Mouse (Mus musculus) megakaryocyte, embryonic 14.5 days (primary cell): Measurements from ENCODE around the gene Mrps35. TPM values are rescaled to one million over a fixed set of nuclear protein-coding genes. Genes with fewer than 3 reads are reported as not detected.

ENCODE experiments used
- H3K27me3 ChIP-seq: replicated peaks from 2 replicates; pipeline ENCODE3; 2012; ENCODE audit warnings: inconsistent platforms
- H3K36me3 ChIP-seq: replicated peaks from 2 replicates; pipeline ENCODE3; 2012; ENCODE audit warnings: low read length, inconsistent platforms, mixed read lengths
- H3K4me1 ChIP-seq: 2 replicates; pipeline ENCODE4 v1.6.1; 2012; ENCODE audit warnings: inconsistent platforms
- H3K4me3 ChIP-seq: replicated peaks from 2 replicates; pipeline ENCODE3; 2012; ENCODE audit warnings: moderate library complexity, mild to moderate bottlenecking, inconsistent platforms
- H3K9me3 ChIP-seq: 2 replicates; pipeline ENCODE4 v1.6.1; 2012; ENCODE audit warnings: inconsistent platforms
- FLI1 ChIP-seq: IDR thresholded peaks from 2 replicates; pipeline ENCODE4 v1.6.1; 2012; ENCODE audit warnings: low read length, inconsistent platforms, mixed read lengths
- GATA1 ChIP-seq: IDR thresholded peaks from 3 replicates; pipeline ENCODE4 v1.6.1; 2012; ENCODE audit warnings: mixed read lengths, low read length, inconsistent platforms, borderline replicate concordance
- polyA plus RNA-seq: library from polyadenylated mRNA; stranded (reverse); fragments of >175 nt; gene quantifications from 2 replicates; pipeline ENCODE4 v1.2.3, GENCODE M21; 2012; ENCODE audit warnings: low replicate concordance; ENCODE audit not compliant: insufficient read depth

Mrps35 gene
- polyA plus RNA-seq, 1 experiment = 7.0 TPM

DNA sequence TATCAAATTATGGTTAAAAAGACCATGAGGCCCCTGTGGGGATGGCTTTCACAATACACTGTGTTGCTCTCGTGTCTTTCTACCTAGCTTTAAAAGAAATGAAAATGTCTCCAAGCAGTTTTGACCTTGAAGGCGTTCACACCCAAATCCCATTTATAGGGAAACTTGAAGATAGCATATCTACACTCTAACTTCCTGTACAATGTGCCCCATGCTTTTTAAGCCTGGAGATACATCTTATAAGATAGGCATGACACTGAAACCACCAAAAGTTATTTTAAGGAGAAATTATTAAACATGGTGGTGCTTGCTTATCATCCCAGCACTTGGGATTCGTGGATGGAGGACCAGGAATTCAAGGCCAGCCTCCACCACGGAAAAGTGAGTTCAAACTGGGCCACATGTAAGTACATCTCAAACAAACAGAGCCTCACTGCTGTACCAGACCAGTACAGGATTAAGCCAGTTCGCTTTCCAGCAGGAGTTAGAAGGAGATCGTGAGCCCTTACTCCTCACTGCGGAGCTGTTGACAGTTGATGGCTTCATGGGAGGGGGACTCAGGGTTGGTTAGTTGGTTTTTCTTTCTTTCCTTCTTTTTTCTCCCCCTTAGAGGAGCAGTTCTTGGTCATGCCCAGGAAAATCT lies 43.0 kb downstream of the Mrps35 start:
- TF ChIP-seq GATA1 (no peak), FLI1 (no peak)

DNA sequence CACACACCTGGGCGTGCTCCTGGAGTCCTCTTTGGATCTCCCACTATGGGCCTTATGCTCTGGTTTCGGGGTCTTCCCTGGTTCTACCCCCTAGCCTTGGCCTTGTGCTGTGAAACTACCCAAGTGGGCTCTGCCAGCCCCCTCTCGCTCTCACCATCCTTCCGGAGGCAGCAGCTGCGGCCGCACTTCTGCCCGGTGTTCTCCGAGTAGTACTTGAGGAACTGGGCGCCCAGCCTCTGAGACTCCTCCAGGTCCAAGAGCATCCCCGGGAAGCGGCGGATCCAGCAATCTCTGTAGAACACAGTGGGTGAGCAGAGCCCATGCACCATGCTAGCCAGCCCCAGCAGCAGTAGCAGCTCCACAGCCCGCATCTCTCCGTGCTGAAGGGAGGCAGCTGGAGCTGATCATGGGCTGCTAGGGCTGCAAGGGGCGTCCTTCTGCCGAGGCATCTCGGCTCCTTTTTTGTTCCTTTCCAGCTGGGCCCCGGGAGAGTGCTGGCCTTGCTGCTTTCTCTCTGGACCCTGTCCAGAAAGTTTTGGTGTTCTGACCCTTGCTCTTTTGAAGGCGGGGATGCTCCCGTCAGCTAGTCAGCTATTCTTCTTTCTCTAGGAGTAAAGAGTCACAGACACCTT lies 44.1 kb downstream of the Mrps35 start, which contains the start of gene Mansc4:
Gene Mansc4 (minus strand): TSS at position 439 of the 632 bp plus-strand sequence.
- no peaks in the 10 kb centered on the region for H3K27me3 ChIP-seq
- no peak within 1 kb of the TSS for H3K4me3 ChIP-seq
- H3K36me3 ChIP-seq = no peaks in the 10 kb centered on the region
- TF ChIP-seq FLI1 = no peak
- no peak for TF ChIP-seq GATA1
- H3K9me3 ChIP-seq = no peaks in the 10 kb centered on the region
- peaks cover 24% of the 10 kb centered on the region for H3K4me1 ChIP-seq

More for the DNA sequence above, 43.0 kb downstream of the Mrps35 start:
- Histone ChIP-seq H3K36me3 (peaks cover 4% of the 10 kb centered on the region), H3K9me3 (no peaks in the 10 kb centered on the region), H3K4me1 (peaks cover 16% of the 10 kb centered on the region), H3K4me3 (no peak overlapping the region), H3K27me3 (no peaks in the 10 kb centered on the region)

DNA sequence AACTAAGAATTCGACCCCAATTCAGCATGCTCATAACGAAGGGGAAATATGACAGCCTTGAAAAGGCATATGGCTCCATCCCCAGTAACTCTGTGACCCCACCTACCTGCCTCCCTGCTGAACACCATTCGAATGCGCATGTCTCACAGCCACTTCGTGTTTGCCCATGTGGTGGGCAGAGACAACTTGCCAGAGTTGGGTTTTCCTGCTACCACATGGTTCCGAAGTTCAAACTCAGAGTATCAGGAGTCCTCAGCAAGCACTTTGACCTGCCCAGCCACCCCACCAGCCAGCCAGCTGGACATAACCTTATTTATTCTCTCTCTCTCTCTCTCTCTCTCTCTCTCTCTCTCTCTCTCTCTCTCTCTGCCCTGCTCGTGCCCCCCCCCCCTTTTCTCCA lies 45.2 kb downstream of the Mrps35 start:
- no peaks in the 10 kb centered on the region for H3K9me3 ChIP-seq
- no peaks in the 10 kb centered on the region for H3K27me3 ChIP-seq
- TF ChIP-seq FLI1 (no peak), GATA1 (no peak)
- H3K4me1 ChIP-seq = peaks cover 34% of the 10 kb centered on the region
- H3K4me3 ChIP-seq = no peak overlapping the region
- H3K36me3 ChIP-seq = no peaks in the 10 kb centered on the region

DNA sequence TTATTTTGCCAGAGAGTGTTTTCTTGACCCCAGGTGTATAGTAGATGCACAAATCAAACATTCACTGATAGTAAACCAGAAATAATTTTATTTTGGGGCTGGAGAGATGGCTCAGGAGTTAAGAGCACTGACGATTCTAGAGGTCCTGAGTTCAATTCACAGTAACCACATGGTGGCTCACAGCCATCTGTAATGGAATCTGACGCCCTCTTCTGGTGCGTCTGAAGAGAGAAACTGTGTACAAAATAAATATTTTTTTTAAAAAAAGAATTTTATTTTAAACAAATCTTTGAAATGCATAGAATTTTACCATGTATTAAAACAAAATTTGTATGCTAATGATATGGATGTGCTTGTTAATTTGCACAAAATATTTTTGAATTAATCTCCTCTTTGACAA lies 46.0 kb downstream of the Mrps35 start:
- peaks cover 40% of the 10 kb centered on the region for H3K4me1 ChIP-seq
- no peaks in the 10 kb centered on the region for H3K27me3 ChIP-seq
- peaks cover 4% of the 10 kb centered on the region for H3K36me3 ChIP-seq
- TF ChIP-seq FLI1 = no peak
- no peak for TF ChIP-seq GATA1
- H3K9me3 ChIP-seq = no peaks in the 10 kb centered on the region
- no peak overlapping the region for H3K4me3 ChIP-seq

DNA sequence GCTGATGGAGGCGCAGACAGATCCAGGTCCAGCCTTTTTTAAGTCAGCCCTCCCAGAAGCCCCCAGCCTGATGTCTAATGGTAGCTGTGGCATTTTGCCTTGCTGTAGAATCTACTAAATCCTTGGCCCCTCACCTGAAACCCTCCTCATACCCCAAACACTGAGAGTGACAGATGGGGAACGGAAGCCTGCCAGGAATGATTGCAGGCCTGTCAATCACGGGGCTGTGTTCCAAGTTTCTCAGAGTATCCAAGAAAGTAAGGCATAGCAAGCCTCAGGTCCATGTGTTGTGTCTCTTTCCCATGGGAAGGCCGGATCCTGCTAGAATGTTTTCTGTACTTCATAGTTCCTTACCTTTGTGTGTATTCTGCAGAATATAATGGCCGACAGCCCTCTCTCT lies 47.6 kb downstream of the Mrps35 start:
- Histone ChIP-seq H3K9me3 (no peaks in the 10 kb centered on the region), H3K4me3 (peak overlapping the region; percentile 94), H3K27me3 (no peaks in the 10 kb centered on the region), H3K4me1 (peaks cover 52% of the 10 kb centered on the region), H3K36me3 (peaks cover 15% of the 10 kb centered on the region)
- TF ChIP-seq GATA1 = no peak
- TF ChIP-seq FLI1 = no peak

DNA sequence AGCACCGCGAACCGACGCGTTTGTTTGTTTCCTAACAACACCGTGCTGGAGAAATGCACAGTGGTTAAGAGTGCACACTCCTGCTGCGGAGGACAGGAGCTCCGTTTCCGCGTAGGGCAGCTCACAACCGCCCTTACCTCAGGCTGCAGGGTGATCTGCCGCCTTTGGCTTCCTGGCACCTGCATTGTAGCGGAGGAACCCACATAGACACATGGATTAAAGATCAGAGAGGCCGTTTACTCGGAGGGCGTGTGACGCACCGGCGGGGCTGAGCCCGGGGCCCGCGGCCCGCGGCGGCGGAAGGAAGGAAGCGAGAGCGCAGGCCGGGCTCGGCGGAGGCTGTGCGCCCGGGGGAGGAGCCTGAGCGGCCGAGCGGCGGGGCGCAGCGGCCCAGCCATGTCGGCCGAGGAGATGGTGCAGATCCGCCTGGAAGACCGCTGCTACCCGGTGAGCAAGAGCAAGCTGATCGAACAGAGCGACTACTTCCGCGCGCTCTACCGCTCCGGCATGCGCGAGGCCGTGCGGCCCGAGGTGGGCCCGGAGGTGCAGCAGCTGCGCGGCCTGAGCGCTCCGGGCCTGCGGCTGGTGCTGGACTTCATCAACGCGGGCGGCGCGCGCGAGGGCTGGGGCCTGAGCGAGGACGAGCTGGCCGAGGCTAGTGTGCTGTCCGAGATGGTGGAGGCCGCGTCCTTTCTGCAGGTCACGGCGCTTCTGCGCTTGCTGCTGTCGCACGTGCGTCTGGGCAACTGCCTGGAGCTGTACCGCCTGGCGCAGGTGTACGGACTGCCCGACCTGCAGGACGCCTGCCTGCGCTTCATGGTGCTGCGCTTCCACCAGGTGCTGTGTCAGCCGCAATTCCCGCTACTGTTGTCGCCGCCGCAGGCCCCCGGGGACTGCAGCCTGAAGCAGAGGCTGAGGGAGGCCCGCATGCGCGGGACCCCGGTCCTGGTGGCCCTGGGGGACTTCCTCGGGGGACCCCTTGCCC lies 48.9 kb downstream of the Mrps35 start, which contains the start of gene Klhl42:
Gene Klhl42 (plus strand): TSS at position 244 of the 985 bp plus-strand sequence.
- TF ChIP-seq FLI1 = no peak
- TF ChIP-seq GATA1 = no peak
- Histone ChIP-seq H3K4me3 (peak within 1 kb of the TSS; percentile 94), H3K27me3 (no peaks in the 10 kb centered on the region), H3K9me3 (no peaks in the 10 kb centered on the region), H3K36me3 (peaks cover 27% of the 10 kb centered on the region), H3K4me1 (peaks cover 46% of the 10 kb centered on the region)

DNA sequence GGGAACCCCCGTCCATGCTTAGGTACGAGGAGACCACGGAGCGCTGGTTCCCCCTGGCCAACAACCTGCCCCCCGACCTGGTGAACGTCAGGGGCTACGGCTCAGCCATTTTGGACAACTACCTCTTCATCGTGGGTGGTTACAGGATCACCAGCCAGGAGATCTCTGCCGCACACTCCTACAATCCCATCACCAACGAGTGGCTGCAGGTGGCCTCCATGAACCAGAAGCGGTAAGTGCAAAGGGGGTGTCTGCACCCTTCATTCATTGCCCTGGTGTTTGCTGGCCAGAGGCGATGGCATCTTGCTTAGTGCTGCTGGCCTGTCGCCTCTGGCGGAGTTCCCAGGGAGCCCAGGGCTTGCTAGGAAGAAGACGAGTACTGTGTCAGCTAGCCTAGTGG lies 49.6 kb downstream of the Mrps35 start:
- peaks cover 32% of the 10 kb centered on the region for H3K36me3 ChIP-seq
- TF ChIP-seq GATA1 (no peak), FLI1 (no peak)

DNA sequence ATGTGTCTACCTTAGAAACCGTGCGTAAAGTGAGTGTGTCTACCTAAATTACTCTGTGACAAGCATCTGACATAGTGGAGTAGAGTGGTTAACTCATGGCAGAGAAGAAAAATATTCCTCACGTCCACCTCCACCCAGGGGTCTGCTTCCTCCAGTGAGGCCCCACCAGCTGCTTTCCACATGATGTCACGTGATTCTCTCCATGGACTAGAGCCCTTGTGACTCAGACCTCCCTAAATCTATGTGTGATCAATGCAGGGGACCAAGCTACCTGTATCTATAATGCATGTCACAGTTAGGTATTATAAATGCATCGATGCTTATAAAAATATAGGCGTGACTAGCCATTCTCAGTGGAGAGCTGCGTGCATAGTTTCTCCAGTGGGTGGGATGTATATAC lies 52.2 kb downstream of the Mrps35 start:
- peak overlapping the region; percentile 64 for H3K4me3 ChIP-seq
- no peaks in the 10 kb centered on the region for H3K27me3 ChIP-seq
- H3K4me1 ChIP-seq = peaks cover 58% of the 10 kb centered on the region
- TF ChIP-seq GATA1 (no peak), FLI1 (no peak)
- no peaks in the 10 kb centered on the region for H3K9me3 ChIP-seq
- H3K36me3 ChIP-seq = peaks cover 58% of the 10 kb centered on the region

More for the DNA sequence above, 49.6 kb downstream of the Mrps35 start:
- peaks cover 41% of the 10 kb centered on the region for H3K4me1 ChIP-seq
- no peaks in the 10 kb centered on the region for H3K9me3 ChIP-seq
- no peaks in the 10 kb centered on the region for H3K27me3 ChIP-seq
- peak overlapping the region; percentile 94 for H3K4me3 ChIP-seq

DNA sequence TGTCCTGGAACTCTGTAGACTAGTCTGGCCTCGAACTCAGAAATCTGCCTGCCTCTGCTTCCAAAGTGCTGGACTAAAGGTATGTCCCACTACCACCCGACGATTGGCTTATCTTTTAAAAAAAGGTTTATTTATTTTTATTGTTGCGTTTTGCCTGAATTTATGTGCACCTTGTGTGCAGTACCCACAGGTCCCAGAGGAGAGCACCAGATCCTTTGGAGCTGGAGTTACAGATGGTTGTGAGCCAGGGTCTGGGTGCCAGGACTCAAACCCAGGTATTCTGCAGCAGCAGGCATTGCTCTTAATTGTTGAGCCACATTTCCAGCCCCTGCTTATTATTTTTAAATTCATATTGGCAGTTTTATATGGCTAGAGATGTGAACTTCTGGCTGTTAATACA lies 53.5 kb downstream of the Mrps35 start:
- no peak overlapping the region for H3K4me3 ChIP-seq
- peaks cover 58% of the 10 kb centered on the region for H3K4me1 ChIP-seq
- no peaks in the 10 kb centered on the region for H3K27me3 ChIP-seq
- H3K36me3 ChIP-seq = peaks cover 71% of the 10 kb centered on the region
- no peaks in the 10 kb centered on the region for H3K9me3 ChIP-seq
- TF ChIP-seq FLI1 (no peak), GATA1 (no peak)
